Mouse (Mus musculus): ENCODE data around the gene Acp7.

Acp7 gene

GRCm38 (mm10) chr7:28576271-28576914, 54.7 kb downstream of the Acp7 start:
- peak; percentile 78 for DNase-seq (ENCODE audit: low spot score)

- DNase-seq (ENCODE audit: low spot score) = no peak
These were observed 55.5 kb downstream of the Acp7 start for GRCm38 (mm10) chr7:28575597-28575996.

DNA sequence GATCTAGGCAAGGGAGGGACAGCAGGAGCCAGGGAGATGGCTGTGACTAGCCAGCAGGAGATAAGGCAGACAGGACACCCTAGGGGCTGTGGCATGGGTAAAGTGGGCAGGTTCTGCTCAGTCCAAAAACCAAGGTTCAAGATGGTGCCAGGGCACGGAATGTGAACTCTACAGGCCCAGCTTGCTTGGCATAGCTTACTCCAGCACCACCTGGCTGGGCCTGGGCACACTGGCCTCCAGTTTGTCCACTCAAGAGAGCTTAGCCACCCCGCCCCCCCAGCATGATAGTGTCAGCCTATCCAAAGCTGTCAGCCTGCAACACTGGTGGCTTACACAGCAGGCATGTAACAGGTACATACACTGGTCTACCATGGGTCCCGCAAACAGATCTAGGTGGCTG, 57.9 kb downstream of the Acp7 start:
- no peak for DNase-seq (ENCODE audit: low spot score)

- DNase-seq (ENCODE audit: low spot score) = no peak
These were observed 58.4 kb downstream of the Acp7 start for GRCm38 (mm10) chr7:28572689-28573088.

- DNase-seq (ENCODE audit: low spot score) = no peak
These were observed 60.0 kb downstream of the Acp7 start for GRCm38 (mm10) chr7:28570982-28571682.

DNA sequence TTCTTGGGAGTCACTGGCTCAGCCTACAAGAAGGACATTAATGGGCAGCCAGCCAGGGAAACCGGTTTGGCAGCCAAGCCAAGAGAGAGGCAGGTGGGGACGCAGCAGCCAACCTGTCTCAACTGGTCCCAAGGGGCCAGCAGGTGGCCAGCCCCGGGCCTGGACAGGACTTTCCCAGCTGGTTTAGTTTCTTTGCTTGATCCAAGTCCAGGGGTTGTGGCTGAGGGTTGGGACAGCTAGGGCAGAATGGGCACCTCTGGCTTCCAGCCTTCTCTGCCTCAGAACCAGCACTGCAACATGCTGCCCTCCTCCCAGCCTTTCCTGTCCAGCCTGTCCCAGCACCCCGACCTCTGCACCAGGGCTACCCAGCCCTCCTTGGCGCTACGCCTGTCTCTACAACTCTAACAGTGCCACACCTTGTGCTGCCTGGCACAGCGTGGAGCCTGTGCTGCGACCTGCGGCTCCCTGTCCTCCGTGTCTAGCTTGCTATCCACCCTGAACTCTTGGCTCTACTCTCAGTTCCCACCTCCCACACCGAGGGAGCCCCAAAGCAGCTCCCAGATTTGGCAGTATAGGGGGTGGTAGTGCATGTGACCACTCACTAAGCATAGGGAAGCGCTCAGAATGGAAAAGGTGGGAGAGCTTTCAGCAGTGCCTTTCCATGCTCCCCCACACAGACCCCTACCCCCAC, 60.7 kb downstream of the Acp7 start:
- peak; percentile 66 for DNase-seq (ENCODE audit: low spot score)

DNA sequence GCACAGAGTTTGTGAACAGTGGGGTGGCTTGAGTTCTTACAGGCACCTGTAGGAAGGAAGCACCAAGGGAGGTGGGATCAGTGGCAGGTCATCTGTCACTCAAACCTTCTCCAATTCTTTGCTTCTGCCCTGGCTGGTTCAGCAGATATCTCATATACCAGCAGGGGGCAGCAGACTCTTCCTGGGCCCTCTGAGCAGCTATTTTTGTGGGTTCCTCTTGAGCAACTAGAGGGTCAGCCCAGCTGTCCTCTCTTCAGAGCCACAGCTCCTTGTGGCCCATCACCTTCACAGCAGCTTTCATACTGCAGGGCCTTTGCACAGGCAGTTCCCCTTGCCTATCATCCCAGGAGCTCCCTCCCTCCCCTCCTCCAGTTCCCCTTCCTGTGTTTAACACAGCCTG, 62.9 kb downstream of the Acp7 start:
- DNase-seq (ENCODE audit: low spot score) = peak; percentile 73

DNA sequence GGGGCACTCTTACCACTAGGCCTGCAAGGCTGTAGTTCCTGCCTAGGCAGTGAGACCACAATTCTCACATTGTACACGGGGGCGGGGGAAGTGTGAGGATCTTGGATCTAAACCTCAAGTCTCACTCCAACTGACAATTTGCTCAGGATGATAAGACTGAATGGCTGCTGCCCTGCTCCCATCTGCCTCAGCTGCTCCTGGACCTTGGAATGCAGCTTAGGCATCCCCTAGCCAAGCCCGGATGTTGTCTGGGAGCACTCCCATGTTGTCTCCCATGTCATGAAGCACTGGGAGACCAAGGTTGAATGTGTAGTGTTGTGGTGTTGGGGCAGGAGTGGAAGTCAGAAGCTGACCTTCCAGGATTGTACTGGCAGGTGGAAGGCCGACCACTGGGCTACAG, 63.6 kb downstream of the Acp7 start:
- no peak for DNase-seq (ENCODE audit: low spot score)

DNA sequence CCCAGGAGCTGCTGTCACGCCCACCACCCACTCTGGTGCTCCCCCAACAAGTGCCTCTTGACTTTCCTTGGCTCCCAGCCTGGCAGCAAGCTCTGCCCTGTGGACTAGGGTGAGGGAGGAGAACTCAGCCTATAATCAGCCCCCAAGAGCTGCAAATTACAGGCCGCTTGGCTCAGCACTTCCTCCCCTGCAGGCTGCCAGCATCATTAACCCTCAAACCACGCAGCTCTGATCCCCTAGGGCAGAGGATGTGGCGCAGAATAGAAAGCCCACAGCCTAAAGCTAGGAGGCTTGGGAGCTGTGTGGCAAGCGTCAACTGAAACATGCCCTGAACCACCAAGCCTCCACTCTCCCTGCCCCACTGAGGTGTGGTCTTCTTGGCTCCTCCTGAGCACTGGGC, 65.7 kb downstream of the Acp7 start:
- no peak for DNase-seq (ENCODE audit: low spot score)

GRCm38 (mm10) chr7:28562951-28563350, 68.2 kb downstream of the Acp7 start:
- no peak for DNase-seq (ENCODE audit: low spot score)

DNA sequence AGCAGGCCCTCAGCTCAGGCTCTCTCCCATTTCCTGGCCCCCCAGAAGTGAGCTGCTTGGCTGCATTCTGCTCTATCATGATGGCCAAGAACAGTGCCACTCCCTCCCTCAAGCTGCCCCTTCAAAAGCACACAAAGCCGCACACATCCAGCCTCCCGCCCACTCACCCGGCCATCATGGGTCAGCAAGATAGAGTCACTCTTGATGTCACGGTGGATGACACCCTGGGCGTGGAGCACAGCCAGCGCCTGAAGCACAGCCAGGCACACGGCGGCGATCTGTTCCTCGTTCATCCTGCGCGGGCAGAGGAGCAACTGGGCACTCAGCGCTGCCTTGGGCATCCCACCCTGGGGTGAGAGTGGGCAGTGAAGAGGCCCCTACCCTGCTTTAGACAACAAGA, 68.8 kb downstream of the Acp7 start:
- DNase-seq (ENCODE audit: low spot score) = no peak

GRCm38 (mm10) chr7:28561967-28562366, 69.2 kb downstream of the Acp7 start:
- DNase-seq (ENCODE audit: low spot score) = no peak

- DNase-seq (ENCODE audit: low spot score) = no peak
These were observed 70.3 kb downstream of the Acp7 start for GRCm38 (mm10) chr7:28560856-28561255.

DNA sequence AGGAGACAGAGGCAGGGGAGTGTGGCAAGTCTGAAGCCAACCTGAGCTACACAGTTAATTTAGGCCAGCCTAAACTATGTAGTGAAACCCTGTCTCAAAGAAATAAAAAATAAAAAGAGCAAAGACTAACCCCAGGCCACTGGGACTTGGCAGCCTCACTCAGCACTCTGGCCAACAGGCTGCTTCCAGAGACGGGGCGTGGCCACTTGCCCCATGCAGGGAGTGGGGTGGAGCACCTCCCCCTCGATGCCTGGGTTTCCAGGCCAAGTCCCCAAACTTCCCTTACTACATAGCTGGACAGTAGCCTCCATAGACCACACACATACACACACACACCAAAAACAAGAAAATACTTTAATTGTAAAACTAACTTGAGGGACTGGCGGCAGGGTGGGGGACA, 72.6 kb downstream of the Acp7 start:
- peak; percentile 68 for DNase-seq (ENCODE audit: low spot score)

DNA sequence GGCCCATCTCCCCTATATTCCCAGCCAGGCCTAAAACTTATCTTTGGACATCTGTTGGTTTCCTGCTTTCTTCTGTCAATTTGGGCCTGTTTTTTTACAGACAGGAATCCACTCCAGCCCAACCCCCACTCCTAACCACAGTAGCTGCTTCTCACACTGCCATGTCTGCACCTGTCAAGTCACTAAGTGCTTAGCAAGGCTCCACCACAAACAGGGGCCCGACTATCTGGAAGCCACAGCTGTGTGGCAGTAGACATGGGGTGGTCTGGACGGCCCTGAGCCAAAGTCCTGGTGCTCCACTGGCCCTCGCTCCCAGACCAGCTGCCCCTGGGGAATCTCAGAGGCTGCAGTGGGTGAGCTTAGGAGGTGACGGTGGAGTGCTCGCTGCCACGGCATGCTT, 73.4 kb downstream of the Acp7 start:
- DNase-seq (ENCODE audit: low spot score) = no peak
